Mouse (Mus musculus): Measurements from ENCODE around the gene Castor1. TPM values are rescaled to one million over a fixed set of nuclear protein-coding genes. Genes with fewer than 3 reads are reported as not detected.

Gene Castor1
- total and polyA plus RNA-seq, 2 experiments from 2014 or later = 8.4 to 32.6 TPM

DNA sequence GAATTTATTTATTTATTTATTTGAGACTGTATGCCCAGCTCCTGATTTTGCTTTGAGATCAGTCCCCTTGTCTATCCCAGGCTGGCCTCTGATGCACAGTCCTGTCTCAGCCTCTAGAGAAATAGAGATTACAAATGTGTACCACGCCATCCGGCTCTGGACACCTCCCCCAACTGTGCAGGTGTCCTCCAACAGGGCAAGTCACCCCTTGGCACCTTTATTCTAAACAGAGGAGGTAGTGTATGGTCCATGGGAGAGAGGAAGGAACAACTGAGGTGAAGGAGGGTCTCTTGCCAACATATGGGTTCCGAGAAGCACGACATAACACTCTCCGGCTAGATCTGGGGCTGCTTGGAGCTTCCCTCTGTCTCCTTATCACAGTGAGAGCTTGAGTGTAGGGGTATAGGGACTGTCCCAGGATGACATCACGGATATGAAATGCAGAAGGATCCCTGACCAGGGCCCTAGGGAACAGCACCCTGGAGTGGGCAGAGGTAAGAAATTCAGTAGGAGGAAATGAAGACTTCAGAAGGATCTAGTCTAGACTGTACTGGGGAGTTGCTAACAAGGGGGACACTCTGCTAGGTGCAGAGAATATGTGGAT, 17.1 kb downstream of the Castor1 start:
- H3K4me1 ChIP-seq (ENCODE audit: control insufficient read depth, insufficient read depth) = no peaks in the 10 kb centered on the region; the same call in 1 of the 2 replicates
- TF ChIP-seq EP300 (IDR thresholded peaks at IDR 0.05; ENCODE audit: low read depth) (no peak), CTCF (IDR thresholded peaks at IDR 0.05; ENCODE audit: low read depth) (no peak)
- H3K27ac ChIP-seq (ENCODE audit: low read depth) = no peak overlapping the region
- ATAC-seq (ENCODE audit: insufficient read depth, low read depth) (no peak), DNase-seq (ENCODE audit: low spot score) (no peak)
- no peaks in the 10 kb centered on the region for H3K27me3 ChIP-seq (ENCODE audit: control insufficient read depth, insufficient read depth, low read length)
- no peak overlapping the region for H3K9ac ChIP-seq (replicated peaks; ENCODE audit: low read depth, low read length)
- H3K4me3 ChIP-seq (ENCODE audit: low read depth, low read length) = no peak overlapping the region
- WGBS = 86% methylated on average over 6 of the region's 6 CpGs
- no peaks in the 10 kb centered on the region for H3K9me3 ChIP-seq (replicated peaks; ENCODE audit: control insufficient read depth, low read length)
- H3K36me3 ChIP-seq (replicated peaks; ENCODE audit: control insufficient read depth, insufficient read depth, low read length) = no peaks in the 10 kb centered on the region
- H3K4me2 ChIP-seq (ENCODE audit: low read depth, low read length) = no peak overlapping the region

DNA sequence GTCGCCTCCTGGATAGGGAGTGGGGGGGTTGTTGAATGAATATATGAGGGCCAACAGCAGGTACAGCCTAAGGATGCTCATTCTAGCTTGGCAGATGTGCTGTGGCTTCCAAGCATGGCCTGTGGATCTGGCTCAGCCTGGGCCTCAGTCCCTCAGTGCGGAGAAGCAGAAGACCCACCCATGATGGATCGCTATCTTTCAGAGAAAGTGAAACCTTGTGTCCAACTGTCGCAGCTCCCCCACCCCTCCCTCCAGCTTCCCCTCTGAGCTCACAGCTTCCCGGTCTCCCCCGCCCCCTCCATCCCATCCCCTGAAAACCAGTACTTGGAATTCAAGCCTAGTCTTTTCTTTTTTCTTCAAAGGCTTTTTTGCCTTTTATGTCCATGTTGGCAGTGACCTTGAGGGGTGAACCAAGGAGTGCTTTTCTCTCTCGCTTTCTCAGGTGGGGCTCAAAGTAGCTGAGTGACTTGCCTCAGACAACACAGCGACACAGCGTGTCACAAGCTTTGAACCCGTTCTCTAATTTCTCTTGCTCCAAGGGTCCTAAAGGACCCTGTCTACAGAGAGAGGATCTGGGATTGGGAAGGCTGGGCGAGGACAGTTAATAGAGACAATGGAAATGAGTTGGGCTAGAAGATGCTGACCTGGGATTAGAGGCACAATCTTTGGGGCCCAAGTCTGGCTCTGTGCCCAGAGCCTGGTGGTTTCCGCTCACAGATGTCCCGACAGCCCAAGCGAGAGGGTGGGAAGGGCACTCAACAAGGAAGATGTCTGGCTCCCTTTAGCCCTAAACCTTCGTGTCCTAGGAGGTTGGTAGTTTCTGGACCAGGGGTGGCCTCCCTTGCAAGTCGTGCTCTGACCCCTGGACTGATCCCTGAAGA, 17.9 kb downstream of the Castor1 start, which contains the start of gene Osm:
TSS of gene Osm (plus strand) at position 756 of the 881 bp plus-strand sequence.
- WGBS = 55% methylated on average over 16 of the region's 16 CpGs
- ATAC-seq (ENCODE audit: insufficient read depth, low read depth) = no peak
- Histone ChIP-seq H3K27me3 (ENCODE audit: control insufficient read depth, insufficient read depth, low read length) (no peaks in the 10 kb centered on the region), H3K27ac (ENCODE audit: low read depth) (no peak within 1 kb of the TSS), H3K9ac (replicated peaks; ENCODE audit: low read depth, low read length) (no peak within 1 kb of the TSS), H3K9me3 (replicated peaks; ENCODE audit: control insufficient read depth, low read length) (no peaks in the 10 kb centered on the region), H3K4me3 (ENCODE audit: low read depth, low read length) (no peak within 1 kb of the TSS), H3K4me2 (ENCODE audit: low read depth, low read length) (peak within 1 kb of the TSS; percentile 34; the same call in 1 of the 2 replicates), H3K4me1 (ENCODE audit: control insufficient read depth, insufficient read depth) (no peaks in the 10 kb centered on the region; the same call in 1 of the 2 replicates), H3K36me3 (replicated peaks; ENCODE audit: control insufficient read depth, insufficient read depth, low read length) (no peaks in the 10 kb centered on the region)
- no peak for TF ChIP-seq EP300 (IDR thresholded peaks at IDR 0.05; ENCODE audit: low read depth)
- TF ChIP-seq CTCF (IDR thresholded peaks at IDR 0.05; ENCODE audit: low read depth) = no peak
- no peak for DNase-seq (ENCODE audit: low spot score)

DNA sequence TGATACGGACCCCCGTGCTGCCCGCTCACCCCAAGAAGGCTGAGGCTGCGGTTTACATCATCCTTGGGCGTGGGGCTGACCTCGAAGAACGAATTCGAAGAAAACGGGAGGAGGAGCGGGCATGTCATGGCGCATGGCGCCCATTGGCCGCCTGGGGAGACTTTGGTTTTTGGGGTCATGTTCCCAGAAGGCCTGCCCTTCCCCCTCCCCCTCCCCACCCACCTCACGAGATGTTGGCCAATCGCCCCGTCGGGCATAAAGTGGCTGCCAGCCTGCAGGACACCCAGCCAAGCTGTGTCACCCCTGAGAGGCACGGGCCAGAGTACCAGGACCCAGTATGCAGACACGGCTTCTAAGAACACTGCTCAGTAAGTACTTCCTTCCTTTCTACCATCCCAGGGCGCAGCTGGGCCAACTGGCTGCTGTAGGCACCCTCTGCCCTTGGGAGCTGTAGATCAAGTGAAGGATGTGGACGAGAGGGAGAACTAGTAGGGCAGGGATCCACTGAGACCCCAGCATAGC, 18.6 kb downstream of the Castor1 start:
- Histone ChIP-seq H3K27ac (ENCODE audit: low read depth) (no peak overlapping the region), H3K4me3 (ENCODE audit: low read depth, low read length) (no peak overlapping the region), H3K9me3 (replicated peaks; ENCODE audit: control insufficient read depth, low read length) (no peaks in the 10 kb centered on the region), H3K4me2 (ENCODE audit: low read depth, low read length) (peak overlapping the region; percentile 34; the same call in 1 of the 2 replicates), H3K4me1 (ENCODE audit: control insufficient read depth, insufficient read depth) (no peaks in the 10 kb centered on the region; the same call in 1 of the 2 replicates), H3K27me3 (ENCODE audit: control insufficient read depth, insufficient read depth, low read length) (no peaks in the 10 kb centered on the region), H3K36me3 (replicated peaks; ENCODE audit: control insufficient read depth, insufficient read depth, low read length) (no peaks in the 10 kb centered on the region), H3K9ac (replicated peaks; ENCODE audit: low read depth, low read length) (no peak overlapping the region)
- TF ChIP-seq EP300 (IDR thresholded peaks at IDR 0.05; ENCODE audit: low read depth) (no peak), CTCF (IDR thresholded peaks at IDR 0.05; ENCODE audit: low read depth) (no peak)
- ATAC-seq (ENCODE audit: insufficient read depth, low read depth) (no peak), DNase-seq (ENCODE audit: low spot score) (no peak)
- WGBS = 82% methylated on average over 21 of the region's 21 CpGs

DNA sequence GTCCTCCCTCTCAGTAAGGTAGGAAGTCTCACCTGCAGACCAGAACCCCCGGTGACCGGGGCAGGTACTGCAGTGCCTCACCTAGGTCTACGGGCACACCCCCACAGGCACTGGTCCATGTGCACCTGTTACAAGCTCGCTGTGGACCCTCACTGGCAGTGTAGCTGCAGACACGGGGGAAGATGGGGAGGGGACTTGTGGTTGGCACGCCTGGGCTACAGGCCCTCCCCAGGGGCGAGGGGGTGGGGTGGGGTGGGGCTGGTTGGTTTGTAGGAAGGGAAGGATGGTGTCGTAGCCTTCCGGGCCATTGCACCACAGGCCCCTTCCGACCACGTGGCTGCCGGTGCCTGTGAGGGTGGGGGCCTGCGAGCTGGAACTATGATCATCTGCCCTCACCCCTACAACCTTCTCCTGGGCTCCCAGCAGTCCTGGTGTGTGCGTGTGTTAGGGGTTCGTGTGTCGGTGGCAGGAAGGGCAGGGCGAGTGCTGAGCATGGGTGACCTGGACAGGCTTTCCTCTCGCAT, 19.4 kb downstream of the Castor1 start:
- Histone ChIP-seq H3K36me3 (replicated peaks; ENCODE audit: control insufficient read depth, insufficient read depth, low read length) (no peaks in the 10 kb centered on the region), H3K27ac (ENCODE audit: low read depth) (no peak overlapping the region), H3K4me1 (ENCODE audit: control insufficient read depth, insufficient read depth) (no peaks in the 10 kb centered on the region; the same call in 1 of the 2 replicates), H3K9ac (replicated peaks; ENCODE audit: low read depth, low read length) (no peak overlapping the region), H3K4me3 (ENCODE audit: low read depth, low read length) (no peak overlapping the region), H3K27me3 (ENCODE audit: control insufficient read depth, insufficient read depth, low read length) (no peaks in the 10 kb centered on the region), H3K4me2 (ENCODE audit: low read depth, low read length) (no peak overlapping the region; the same call in 1 of the 2 replicates), H3K9me3 (replicated peaks; ENCODE audit: control insufficient read depth, low read length) (no peaks in the 10 kb centered on the region)
- ATAC-seq (ENCODE audit: insufficient read depth, low read depth) (no peak), DNase-seq (ENCODE audit: low spot score) (no peak)
- TF ChIP-seq CTCF (IDR thresholded peaks at IDR 0.05; ENCODE audit: low read depth) (no peak), EP300 (IDR thresholded peaks at IDR 0.05; ENCODE audit: low read depth) (no peak)
- WGBS = 78% methylated on average over 17 of the region's 18 CpGs

DNA sequence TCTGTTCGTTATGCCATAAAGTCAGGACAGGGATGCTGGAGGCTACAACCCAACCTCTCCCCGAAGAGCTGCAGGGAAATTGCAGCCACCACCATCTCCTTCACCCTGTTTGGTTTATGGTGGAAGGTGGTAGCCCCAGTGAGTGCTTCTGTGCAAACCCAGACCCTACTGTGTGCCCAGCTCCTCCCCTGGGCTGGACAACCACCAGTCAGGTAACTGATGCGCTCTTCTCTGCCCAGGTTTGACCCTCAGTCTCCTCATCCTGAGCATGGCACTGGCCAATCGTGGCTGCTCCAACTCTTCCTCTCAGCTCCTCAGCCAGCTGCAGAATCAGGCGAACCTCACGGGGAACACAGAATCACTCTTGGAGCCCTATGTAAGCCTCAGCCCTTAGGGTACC, 20.1 kb downstream of the Castor1 start:
- H3K4me1 ChIP-seq (ENCODE audit: control insufficient read depth, insufficient read depth) = no peaks in the 10 kb centered on the region; the same call in 1 of the 2 replicates
- ATAC-seq (ENCODE audit: insufficient read depth, low read depth) = no peak
- no peak overlapping the region for H3K4me2 ChIP-seq (ENCODE audit: low read depth, low read length)
- H3K9me3 ChIP-seq (replicated peaks; ENCODE audit: control insufficient read depth, low read length) = no peaks in the 10 kb centered on the region
- no peak overlapping the region for H3K9ac ChIP-seq (replicated peaks; ENCODE audit: low read depth, low read length)
- DNase-seq (ENCODE audit: low spot score) = no peak
- TF ChIP-seq EP300 (IDR thresholded peaks at IDR 0.05; ENCODE audit: low read depth) = no peak
- no peak for TF ChIP-seq CTCF (IDR thresholded peaks at IDR 0.05; ENCODE audit: low read depth)
- no peaks in the 10 kb centered on the region for H3K36me3 ChIP-seq (replicated peaks; ENCODE audit: control insufficient read depth, insufficient read depth, low read length)
- no peak overlapping the region for H3K4me3 ChIP-seq (ENCODE audit: low read depth, low read length)
- 81% methylated on average over 6 of the region's 6 CpGs for WGBS
- H3K27me3 ChIP-seq (ENCODE audit: control insufficient read depth, insufficient read depth, low read length) = no peaks in the 10 kb centered on the region
- H3K27ac ChIP-seq (ENCODE audit: low read depth) = no peak overlapping the region
